Mouse (Mus musculus): ENCODE data around the gene Btbd9.

DNA sequence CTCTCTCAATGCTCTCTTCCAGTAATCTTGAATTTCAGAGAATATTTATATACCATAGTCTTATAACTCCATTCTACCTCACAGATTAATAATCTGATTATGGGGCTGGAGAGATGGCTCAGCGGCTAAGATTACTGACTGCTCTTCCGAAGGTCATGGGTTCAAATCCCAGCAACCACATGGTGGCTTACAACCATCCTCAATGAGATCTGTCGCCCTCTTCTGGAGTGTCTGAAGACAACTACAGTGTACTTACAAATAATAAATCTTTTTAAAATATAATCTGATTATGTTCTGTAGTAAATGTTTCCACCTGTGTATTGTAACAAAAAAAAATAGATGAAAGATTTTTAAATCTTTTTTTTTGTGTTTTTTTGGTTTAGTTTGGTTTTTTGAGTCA, 6.0 kb upstream of the Btbd9 start:
- TF ChIP-seq CTCF (IDR thresholded peaks at IDR 0.05; ENCODE audit: low read depth) (no peak), EP300 (IDR thresholded peaks at IDR 0.05; ENCODE audit: low read depth) (no peak)

Measured in heart, postnatal 0 days (tissue).